Mouse (Mus musculus) T-helper 17 cell (primary cell): Measurements from ENCODE around the gene P4hb.
"Not testable (repeated sequence)": the region's sequence is repeated elsewhere in the genome, so short reads cannot be mapped to it uniquely, and the experiment has no call there.

ENCODE experiments used
- in situ Hi-C, 2 experiments: fragments of 300-600 bp; cut with MboI, MseI; formaldehyde crosslinking; loops; 1 replicate in 1 of 2; 2 replicates in 1 of 2; pipeline ENCODE4 v1.15.1; 2025; ENCODE audit warnings: high pct_unique_total_duplicates in 2 of 2

The P4hb gene

DNA sequence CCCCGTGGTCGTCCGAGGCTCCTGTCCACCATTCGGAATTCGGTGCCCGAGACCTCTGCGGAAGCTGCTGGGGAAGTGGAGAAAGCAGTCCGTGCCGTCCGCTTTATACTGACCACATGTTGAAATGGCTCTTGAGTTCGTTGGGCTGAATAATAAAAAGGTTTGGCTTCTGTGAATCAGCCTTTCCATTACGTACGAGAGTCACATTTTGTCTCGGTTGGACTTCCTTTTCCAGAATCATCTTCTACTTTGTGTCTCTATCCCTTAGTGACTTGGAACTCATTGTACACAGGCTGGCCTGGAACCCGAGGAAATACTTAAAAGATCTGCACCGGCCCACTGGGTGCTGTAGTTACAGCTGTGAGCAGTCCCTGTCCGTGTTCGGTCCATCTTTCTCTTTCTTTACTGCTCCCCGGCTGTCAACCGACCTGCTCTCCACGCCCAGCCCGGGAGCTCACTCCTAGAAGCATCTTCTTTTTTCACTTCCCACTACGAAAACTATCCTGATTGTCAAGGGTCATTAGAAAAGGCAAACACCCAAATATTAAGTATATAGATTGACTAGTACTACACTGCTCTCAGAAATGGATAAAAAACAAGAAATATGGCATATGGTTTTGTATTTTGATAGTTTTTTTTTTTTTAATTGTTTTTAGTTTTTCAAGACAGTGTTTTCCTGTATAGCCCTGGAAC lies 678 bp upstream of the P4hb start:
- in situ Hi-C loops = loop anchor here in 1 of 2 experiments (5.0 kb wide), 1 partner anchor 86 kb away; no protein-coding TSS in a partner anchor

- in situ Hi-C loops = loop anchor here in 1 of 2 experiments (5.0 kb wide), 1 partner anchor 85 kb away; no protein-coding TSS in a partner anchor
Observed at GRCm38 (mm10) chr11:120572417-120572751, 669 bp downstream of the P4hb start.

- in situ Hi-C loops = loop anchor here in 1 of 2 experiments (5.0 kb wide), 1 partner anchor 85 kb away; no protein-coding TSS in a partner anchor
Observed at GRCm38 (mm10) chr11:120571754-120572416, 1.2 kb downstream of the P4hb start.

- in situ Hi-C loops = loop anchor here in 1 of 2 experiments (5.0 kb wide), 1 partner anchor 84 kb away; no protein-coding TSS in a partner anchor
Observed at GRCm38 (mm10) chr11:120571122-120571521, 1.9 kb downstream of the P4hb start.

- in situ Hi-C loops = no loop called here
Observed at GRCm38 (mm10) chr11:120568324-120568723, 4.7 kb downstream of the P4hb start.

DNA sequence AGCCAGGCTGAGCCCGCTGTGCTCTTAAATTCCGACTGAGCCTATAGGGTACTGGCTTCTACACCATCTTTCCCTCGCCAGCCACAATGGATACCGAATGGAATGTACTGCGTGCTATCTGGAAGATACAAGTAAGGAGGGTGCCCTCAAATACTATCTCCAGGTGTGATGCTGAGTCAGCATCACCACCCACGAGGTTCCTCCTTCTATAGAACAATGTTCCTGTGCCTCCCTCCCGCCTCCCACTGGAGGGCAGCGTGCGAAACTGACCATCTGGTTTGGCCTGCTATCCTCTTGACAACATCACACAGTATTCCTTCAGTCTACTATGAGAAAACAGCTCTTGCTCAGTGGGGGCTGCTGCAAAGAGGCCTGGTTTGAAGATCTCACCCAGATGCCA lies 7.9 kb downstream of the P4hb start:
- in situ Hi-C loops = no loop called here

GRCm38 (mm10) chr11:120562949-120563348 lies 10.1 kb downstream of the P4hb start:
- in situ Hi-C loops = no loop called here

- in situ Hi-C loops = no loop called here
Observed at GRCm38 (mm10) chr11:120560952-120561728, 11.9 kb downstream of the P4hb start.

GRCm38 (mm10) chr11:120558843-120559242 lies 14.2 kb downstream of the P4hb start:
- in situ Hi-C loops = not testable (repeated sequence)

DNA sequence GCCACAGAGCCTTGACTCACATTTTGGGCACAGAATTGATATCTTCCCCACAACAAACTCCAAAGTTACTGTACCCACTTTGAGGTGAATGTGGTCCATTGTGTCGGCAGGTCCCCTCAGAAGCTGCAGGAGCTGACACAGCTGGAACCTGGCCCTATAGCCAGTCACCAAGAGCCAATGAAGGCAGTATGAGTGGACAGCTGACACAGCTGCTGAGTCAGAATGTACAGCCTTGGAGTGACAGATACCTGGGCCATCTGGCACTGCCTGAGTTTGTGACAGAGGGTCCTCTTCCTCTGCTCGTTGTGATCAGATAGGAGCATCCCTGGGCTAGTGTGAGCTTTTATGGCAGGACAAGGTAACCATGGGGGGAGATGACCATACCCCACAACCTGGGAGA lies 17.8 kb downstream of the P4hb start:
- in situ Hi-C loops = no loop called here

DNA sequence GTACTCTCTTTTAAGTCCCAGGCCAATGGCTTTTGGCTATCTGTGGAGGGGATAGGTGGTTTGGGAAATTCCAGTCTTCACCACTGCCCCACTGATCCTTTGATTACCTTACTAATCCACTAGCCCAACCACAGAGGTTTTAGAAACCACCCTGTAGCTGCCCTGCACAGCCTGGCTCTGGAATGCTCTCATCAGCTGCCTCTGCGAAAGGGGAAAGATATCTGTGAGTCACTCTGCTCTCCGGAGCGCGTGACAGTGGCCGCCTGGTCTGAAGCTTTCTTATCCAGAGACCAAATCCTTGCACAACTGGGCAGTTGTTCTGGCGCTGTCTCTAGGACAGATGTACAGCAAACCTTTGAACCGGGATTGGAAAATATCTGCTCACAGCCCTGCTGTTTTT lies 18.2 kb downstream of the P4hb start:
- in situ Hi-C loops = no loop called here

GRCm38 (mm10) chr11:120552736-120553135 lies 20.3 kb downstream of the P4hb start:
- in situ Hi-C loops = no loop called here

DNA sequence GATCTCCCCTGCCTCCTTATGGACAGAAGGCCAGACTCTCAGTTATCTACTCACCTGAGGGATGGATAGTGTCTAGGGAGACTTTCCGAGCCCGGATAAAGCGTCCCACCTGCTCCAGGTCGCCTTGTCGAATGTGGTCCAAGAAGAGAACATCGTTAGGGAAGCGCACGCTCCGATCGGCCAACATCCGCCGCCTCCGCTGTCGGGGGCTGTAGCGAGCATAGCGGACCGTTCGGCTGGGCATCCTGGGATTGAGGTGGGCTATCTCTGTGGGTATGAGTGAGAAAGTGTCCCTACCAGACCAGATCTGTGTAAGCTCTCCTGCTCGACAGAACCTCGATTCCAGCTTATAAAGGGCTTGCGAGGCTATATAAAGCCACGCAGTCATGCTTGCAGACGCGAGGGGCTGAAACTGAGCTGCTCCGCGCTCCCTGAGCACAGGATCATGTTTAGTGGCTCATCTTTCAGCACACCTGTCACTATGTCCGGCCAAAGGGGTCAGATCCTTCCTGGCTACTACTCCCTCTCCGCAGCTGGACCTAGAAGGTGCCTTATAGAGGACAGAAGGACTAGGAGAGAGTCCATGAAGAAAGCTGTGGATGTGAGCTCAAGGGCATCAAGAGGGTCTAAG lies 22.1 kb downstream of the P4hb start, which contains the start of gene Ppp1r27:
TSS of gene Ppp1r27 (minus strand) at position 323 of the 631 bp plus-strand sequence.
- in situ Hi-C loops = no loop called here

DNA sequence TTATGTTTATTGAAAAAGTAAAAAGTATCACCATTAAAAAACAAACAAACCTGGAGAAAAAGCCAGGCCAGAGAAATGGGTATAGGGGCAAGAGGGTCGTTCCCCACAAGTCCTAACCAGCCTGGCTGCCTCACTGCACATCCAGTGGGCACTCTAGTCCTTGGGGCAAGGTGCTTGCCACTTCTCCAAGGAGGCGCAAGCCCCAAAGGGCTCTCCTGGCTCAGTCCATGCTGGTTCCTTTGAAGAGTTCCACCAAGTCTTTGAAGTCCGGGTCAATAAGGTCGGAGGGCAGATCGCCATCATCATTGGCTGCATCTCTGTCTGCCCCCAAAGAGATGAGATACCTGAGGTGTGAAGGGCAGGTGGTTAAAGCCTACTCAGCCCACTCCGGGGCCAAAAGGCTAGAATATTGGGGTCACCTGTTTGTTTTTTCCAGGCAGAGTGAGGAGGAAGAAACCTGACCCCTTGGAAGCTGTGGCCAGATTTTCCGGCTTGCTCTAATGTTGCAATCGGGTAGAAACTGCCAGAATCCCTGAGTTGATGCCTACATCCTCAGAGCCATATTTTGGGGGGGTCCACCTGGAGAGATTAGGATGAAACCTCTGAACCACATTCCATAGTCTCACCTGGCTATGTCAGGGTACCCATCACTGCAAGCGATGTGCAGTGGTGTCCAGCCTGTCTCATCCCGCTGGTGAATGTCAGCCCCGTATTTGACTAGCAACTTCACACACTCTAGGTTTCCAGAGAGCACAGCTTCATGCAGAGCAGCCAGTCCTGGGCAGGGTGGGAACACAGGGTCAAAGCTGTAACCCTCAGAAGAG lies 22.9 kb downstream of the P4hb start:
- in situ Hi-C loops = no loop called here

DNA sequence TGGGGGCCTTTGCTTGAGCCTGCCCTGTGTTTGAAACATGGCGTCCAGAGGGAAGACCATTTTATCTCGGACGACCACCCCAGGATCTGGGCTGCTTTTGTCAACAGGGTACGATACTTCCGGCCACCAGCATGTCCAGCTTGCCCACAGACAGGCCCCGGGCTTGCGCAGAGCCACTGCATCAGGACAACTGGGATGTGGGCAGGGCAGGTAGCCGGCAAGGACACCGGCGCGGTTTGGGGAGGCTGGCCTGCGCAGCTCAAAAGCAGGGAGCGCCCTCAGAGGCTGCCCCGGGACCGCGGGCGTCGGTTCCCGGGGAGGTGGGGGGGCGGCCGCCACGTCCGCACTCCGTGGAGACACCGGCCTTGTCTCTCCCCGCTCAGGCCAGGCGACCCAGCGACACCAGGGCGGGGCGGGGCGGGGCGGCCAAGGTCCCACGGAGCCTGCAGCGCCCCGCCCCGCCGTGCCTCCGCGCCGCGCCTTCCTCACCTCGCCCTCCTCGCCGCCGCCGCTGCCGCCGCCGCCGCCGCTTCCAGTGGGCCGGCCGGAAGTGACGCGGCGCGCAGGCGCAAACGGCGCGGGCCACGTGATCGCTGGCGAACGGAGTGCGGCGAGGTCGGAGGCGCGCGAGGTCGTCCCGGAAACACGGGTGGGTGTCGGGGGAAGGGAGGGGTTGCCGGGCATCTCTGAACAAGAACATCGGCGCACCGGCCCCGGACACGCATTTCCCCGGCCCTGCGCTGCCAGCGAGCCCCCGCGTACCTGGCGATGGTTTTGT lies 23.7 kb downstream of the P4hb start, which contains the start of gene Mcrip1:
TSS of gene Mcrip1 (minus strand) at position 560 of the 778 bp plus-strand sequence.
- in situ Hi-C loops = no loop called here

DNA sequence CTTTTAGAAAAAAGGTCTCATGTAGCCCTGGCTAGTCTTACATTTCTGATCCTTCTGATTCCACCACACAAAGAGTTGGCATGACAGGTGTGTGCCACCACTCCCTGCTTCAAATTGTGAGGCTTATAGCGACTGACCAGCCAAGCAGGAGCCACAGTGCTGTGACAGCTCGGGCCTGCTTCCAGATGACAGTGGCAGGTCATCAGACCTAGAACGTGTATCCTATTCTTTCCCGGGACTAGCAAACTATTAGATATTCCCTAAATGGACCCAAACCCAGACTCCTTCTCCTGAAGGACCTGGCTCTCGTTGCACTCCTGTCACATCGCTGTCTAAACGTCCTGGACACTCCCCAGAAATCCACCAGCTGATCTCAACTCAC lies 24.3 kb downstream of the P4hb start:
- in situ Hi-C loops = no loop called here

DNA sequence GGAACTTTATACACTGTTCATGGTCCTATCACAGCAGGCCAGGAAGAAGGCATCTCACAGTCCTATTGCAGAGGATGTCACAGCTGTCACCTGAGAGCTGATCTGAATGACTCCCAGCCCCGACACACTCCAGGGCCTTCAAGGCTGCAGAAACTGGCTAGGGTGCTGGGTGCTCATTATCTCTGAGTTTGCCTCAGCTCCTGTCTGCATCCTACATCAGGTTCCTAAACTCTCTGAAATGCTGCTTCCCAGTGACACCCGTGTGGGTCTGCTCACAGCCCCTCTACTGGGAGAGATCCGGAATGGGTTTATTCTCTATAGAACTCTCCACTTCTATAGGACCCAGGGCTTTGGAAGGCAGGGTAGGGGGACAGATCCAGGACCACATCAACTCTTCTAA lies 24.8 kb downstream of the P4hb start:
- in situ Hi-C loops = no loop called here

GRCm38 (mm10) chr11:120547469-120547868 lies 25.6 kb downstream of the P4hb start:
- in situ Hi-C loops = no loop called here

- in situ Hi-C loops = no loop called here
Observed at GRCm38 (mm10) chr11:120545964-120546363, 27.1 kb downstream of the P4hb start.

- in situ Hi-C loops = no loop called here
Observed at GRCm38 (mm10) chr11:120542376-120542775, 30.7 kb downstream of the P4hb start.
